Mouse (Mus musculus) lung, postnatal 0 days (tissue): ENCODE measurements around the gene Ccl3. TPM values are rescaled to one million over a fixed set of nuclear protein-coding genes. Genes with fewer than 3 reads are reported as not detected.

Experiments
- ATAC-seq: fragments of 200-750 bp; cut with Nextera tagmentation; 2 replicates; pipeline ENCODE4 v1.8.0; 2017; ENCODE audit warnings: moderate library complexity
- DNase-seq: peaks from one replicate; pipeline ENCODE4 v3.0.0-alpha.2; 2016; ENCODE audit warnings: low spot score
- H3K27ac ChIP-seq: fragments of 300-500 bp; sonication (generic); 2 replicates; pipeline ENCODE4 v1.5.1; 2014; ENCODE audit warnings: antibody characterized with exemption, mild to moderate bottlenecking, low read length, mixed read lengths
- H3K27me3 ChIP-seq: fragments of 300-500 bp; sonication (generic); replicated peaks from 2 replicates; pipeline ENCODE4 v1.6.1; 2014; ENCODE audit warnings: low read length, mixed read lengths; ENCODE audit not compliant: insufficient read depth
- H3K36me3 ChIP-seq: fragments of 300-500 bp; sonication (generic); 2 replicates; pipeline ENCODE4 v1.6.1; 2014; ENCODE audit warnings: low read length, mixed read lengths; ENCODE audit not compliant: insufficient read depth
- H3K4me1 ChIP-seq: fragments of 300-500 bp; sonication (generic); 2 replicates; pipeline ENCODE4 v1.6.1; 2014; ENCODE audit warnings: antibody characterized with exemption, low read depth, low read length, mixed read lengths; ENCODE audit not compliant: insufficient read depth
- H3K4me2 ChIP-seq: fragments of 300-500 bp; sonication (generic); replicated peaks from 2 replicates; pipeline ENCODE4 v1.6.1; 2014; ENCODE audit warnings: low read depth, mild to moderate bottlenecking, low read length, moderate library complexity, mixed read lengths
- H3K4me3 ChIP-seq: fragments of 300-500 bp; sonication (generic); 2 replicates; pipeline ENCODE4 v1.5.1; 2014; ENCODE audit warnings: low read depth, low read length
- H3K9ac ChIP-seq: fragments of 300-500 bp; sonication (generic); replicated peaks from 2 replicates; pipeline ENCODE4 v1.6.1; 2014; ENCODE audit warnings: low read depth, mild to moderate bottlenecking
- H3K9me3 ChIP-seq: fragments of 300-500 bp; sonication (generic); 2 replicates; pipeline ENCODE4 v1.6.1; 2016; ENCODE audit warnings: low read length, mixed read lengths
- CTCF ChIP-seq: IDR thresholded peaks from 2 replicates; pipeline ENCODE4 v1.5.1; 2016; ENCODE audit warnings: antibody characterized with exemption, mild to moderate bottlenecking
- EP300 ChIP-seq: IDR thresholded peaks from 2 replicates; pipeline ENCODE4 v1.6.1; 2016; ENCODE audit warnings: antibody characterized with exemption, mild to moderate bottlenecking, control low read depth
- WGBS: fragments of 180-500 bp; shearing (Covaris S2); extraction: QIAGEN DNeasy Blood & Tissue Kit; methylation state at CpG from one replicate; pipeline ENCODE4 v1.1.7; 2014; 5-methylcytosine and 5-hydroxymethylcytosine counted together
- polyA plus RNA-seq: library from polyadenylated mRNA; unstranded; fragments of >200 nt; fragmentation: Nextera tagmentation; extraction: Ambion mirVana; gene quantifications from 2 replicates; pipeline ENCODE4 v1.2.1, GENCODE M21; 2015

Gene Ccl3
- polyA plus RNA-seq, 1 experiment from 2014 or later, result 3.6 TPM

GRCm38 (mm10) chr11:83606396-83606795 lies 42.8 kb downstream of the Ccl3 start:
- TF ChIP-seq EP300 (no peak), CTCF (no peak)

DNA sequence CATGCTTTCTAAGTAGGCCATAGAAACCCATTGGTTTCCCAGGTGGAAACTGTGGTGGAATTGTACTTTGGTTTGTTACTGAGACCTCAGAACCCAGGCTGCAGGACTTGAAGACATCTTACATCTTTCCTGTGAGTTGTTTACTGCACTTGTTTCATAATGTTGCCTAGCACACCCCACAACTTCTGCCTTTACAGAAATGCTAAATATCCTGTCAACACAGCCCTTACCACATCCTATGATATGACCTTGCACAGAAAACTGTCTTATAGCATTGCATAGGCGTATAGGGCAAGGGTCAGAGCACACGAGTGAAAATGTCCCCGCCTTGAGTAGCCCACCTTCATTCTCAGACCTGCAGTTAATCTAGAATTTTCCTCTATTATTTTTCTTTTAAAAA lies 43.6 kb downstream of the Ccl3 start:
- no peak for DNase-seq
- 87% methylated on average over 3 of the region's 3 CpGs for WGBS
- no peak for ATAC-seq

More at GRCm38 (mm10) chr11:83606396-83606795, 42.8 kb downstream of the Ccl3 start:
- DNase-seq (no peak), ATAC-seq (no peak)
- no peak overlapping the region for H3K9ac ChIP-seq
- 21% methylated on average over 1 of the region's 1 CpGs for WGBS
- H3K4me3 ChIP-seq, result no peak overlapping the region
- H3K4me2 ChIP-seq, result no peak overlapping the region
- no peaks in the 10 kb centered on the region for H3K27me3 ChIP-seq
- no peaks in the 10 kb centered on the region for H3K36me3 ChIP-seq
- H3K27ac ChIP-seq, result no peak overlapping the region
- no peaks in the 10 kb centered on the region for H3K9me3 ChIP-seq
- no peaks in the 10 kb centered on the region for H3K4me1 ChIP-seq

GRCm38 (mm10) chr11:83604698-83605097 lies 44.5 kb downstream of the Ccl3 start:
- ATAC-seq, result no peak; the same call in 1 of the 2 replicates
- WGBS, result 80% methylated on average over 4 of the region's 4 CpGs
- Histone ChIP-seq H3K9me3 (no peaks in the 10 kb centered on the region), H3K27ac (no peak overlapping the region), H3K4me3 (no peak overlapping the region), H3K9ac (no peak overlapping the region), H3K4me1 (no peaks in the 10 kb centered on the region), H3K4me2 (no peak overlapping the region), H3K27me3 (no peaks in the 10 kb centered on the region), H3K36me3 (no peaks in the 10 kb centered on the region)
- no peak for DNase-seq
- TF ChIP-seq EP300 (no peak), CTCF (no peak)

More for the DNA sequence above, 43.6 kb downstream of the Ccl3 start:
- Histone ChIP-seq H3K27ac (no peak overlapping the region), H3K9ac (no peak overlapping the region), H3K4me2 (no peak overlapping the region), H3K27me3 (no peaks in the 10 kb centered on the region), H3K4me3 (no peak overlapping the region), H3K4me1 (no peaks in the 10 kb centered on the region), H3K36me3 (no peaks in the 10 kb centered on the region), H3K9me3 (no peaks in the 10 kb centered on the region)
- peak; percentile 27; the same call in 1 of the 2 replicates for TF ChIP-seq EP300
- TF ChIP-seq CTCF, result no peak

DNA sequence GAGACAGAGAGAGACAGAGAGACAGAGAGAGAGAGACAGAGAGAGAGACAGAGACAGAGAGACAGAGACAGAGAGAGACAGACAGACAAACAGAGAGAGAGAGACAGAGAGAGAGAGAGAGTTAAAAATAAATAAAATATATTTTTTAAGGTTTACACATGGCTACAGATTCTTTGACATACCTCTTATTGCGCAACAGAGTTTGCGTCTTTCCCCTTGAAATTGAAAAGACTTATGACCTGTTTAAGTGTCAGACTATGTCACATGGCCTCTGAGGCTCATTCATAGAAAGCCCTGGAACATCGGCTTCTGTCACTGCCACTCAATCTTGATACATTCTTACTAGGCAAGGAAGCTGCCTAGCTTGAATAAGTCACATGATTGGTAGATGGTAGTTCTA lies 45.8 kb downstream of the Ccl3 start:
- no peak overlapping the region for H3K9ac ChIP-seq
- 72% methylated on average over 3 of the region's 3 CpGs for WGBS
- no peak for ATAC-seq
- no peaks in the 10 kb centered on the region for H3K27me3 ChIP-seq
- no peak overlapping the region for H3K4me3 ChIP-seq
- TF ChIP-seq CTCF, result no peak
- TF ChIP-seq EP300, result no peak
- no peaks in the 10 kb centered on the region for H3K36me3 ChIP-seq
- H3K9me3 ChIP-seq, result no peaks in the 10 kb centered on the region
- no peak overlapping the region for H3K4me2 ChIP-seq
- H3K4me1 ChIP-seq, result no peaks in the 10 kb centered on the region
- H3K27ac ChIP-seq, result no peak overlapping the region
- DNase-seq, result no peak

DNA sequence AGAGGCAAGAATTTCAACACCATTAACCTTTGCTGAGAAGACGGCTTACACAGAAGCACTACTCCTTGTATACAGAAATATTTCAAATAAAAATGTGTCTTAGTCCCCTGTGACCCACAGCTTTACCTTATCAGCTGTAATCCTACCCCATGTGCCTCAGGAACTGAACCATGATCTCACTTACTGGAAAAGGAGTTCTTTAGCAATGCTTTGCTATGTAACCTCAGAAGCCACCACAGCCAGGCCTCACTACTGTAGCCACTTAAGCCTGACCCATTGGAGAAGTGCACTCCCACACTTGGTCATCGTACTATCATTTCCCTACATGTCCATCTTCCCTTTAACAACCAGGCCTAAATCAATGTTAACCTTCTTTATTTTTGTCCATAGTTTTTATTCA lies 48.6 kb downstream of the Ccl3 start:
- DNase-seq (no peak), ATAC-seq (no peak)
- H3K4me1 ChIP-seq, result no peaks in the 10 kb centered on the region
- H3K4me2 ChIP-seq, result no peak overlapping the region
- no peak overlapping the region for H3K27ac ChIP-seq
- TF ChIP-seq EP300 (no peak), CTCF (no peak)
- no peaks in the 10 kb centered on the region for H3K9me3 ChIP-seq
- H3K9ac ChIP-seq, result no peak overlapping the region
- H3K4me3 ChIP-seq, result no peak overlapping the region
- H3K36me3 ChIP-seq, result no peaks in the 10 kb centered on the region
- 58% methylated on average over 2 of the region's 2 CpGs for WGBS
- no peaks in the 10 kb centered on the region for H3K27me3 ChIP-seq

- no peak for TF ChIP-seq EP300
- no peak for TF ChIP-seq CTCF
- Histone ChIP-seq H3K36me3 (no peaks in the 10 kb centered on the region), H3K9me3 (no peaks in the 10 kb centered on the region), H3K27me3 (no peaks in the 10 kb centered on the region), H3K9ac (no peak overlapping the region), H3K4me3 (no peak overlapping the region), H3K4me2 (no peak overlapping the region), H3K27ac (no peak overlapping the region), H3K4me1 (no peaks in the 10 kb centered on the region)
- WGBS, result 78% methylated on average over 3 of the region's 3 CpGs
- DNase-seq, result no peak
- no peak for ATAC-seq
Observed at GRCm38 (mm10) chr11:83598991-83599390, 50.2 kb downstream of the Ccl3 start.
